Mouse (Mus musculus) E14TG2a.4 (cell line): ENCODE data around the gene Prkg1.
"Not testable (repeated sequence)": the region's sequence is repeated elsewhere in the genome, so short reads cannot be mapped to it uniquely, and the experiment has no call there.

ENCODE experiments used
- CTCF ChIP-seq: conservative IDR thresholded peaks from 2 replicates; pipeline ENCODE4 v1.5.1; 2014; ENCODE audit warnings: low read length
- NANOG ChIP-seq: IDR thresholded peaks from 2 replicates; pipeline ENCODE4 v1.6.1; 2014; ENCODE audit warnings: borderline replicate concordance, low read length, mixed read lengths
- POU5F1 ChIP-seq: IDR thresholded peaks from 2 replicates; pipeline ENCODE4 v1.6.1; 2014; ENCODE audit warnings: low read length, borderline replicate concordance

DNA sequence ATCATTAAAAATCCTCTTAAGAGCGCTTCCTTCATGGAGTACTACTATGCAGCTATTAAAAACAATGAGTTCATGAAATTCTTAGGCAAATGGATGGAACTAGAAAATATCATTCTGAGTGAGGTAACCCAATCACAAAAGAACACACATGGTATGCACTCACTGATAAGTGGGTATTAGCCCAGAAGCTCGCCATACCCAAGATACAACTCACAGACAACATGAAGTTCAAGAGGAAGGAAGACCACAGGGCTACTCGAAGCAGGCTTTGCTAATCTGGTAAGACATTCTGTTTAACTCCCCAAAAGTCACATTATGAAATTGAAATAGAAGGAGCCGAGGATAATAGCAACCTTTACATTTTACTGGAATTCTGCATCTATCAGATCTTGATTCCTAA, 545.6 kb downstream of the Prkg1 start:
- not testable (repeated sequence) for TF ChIP-seq CTCF, POU5F1, NANOG
